Mouse (Mus musculus): ENCODE results near the gene Gins1. TPM values are rescaled to one million over a fixed set of nuclear protein-coding genes. Genes with fewer than 3 reads are reported as not detected.
"Not testable (repeated sequence)": the region's sequence is repeated elsewhere in the genome, so short reads cannot be mapped to it uniquely, and the experiment has no call there.

Gins1 gene
- polyA plus RNA-seq, 1 experiment from 2014 or later = 41.4 TPM

DNA sequence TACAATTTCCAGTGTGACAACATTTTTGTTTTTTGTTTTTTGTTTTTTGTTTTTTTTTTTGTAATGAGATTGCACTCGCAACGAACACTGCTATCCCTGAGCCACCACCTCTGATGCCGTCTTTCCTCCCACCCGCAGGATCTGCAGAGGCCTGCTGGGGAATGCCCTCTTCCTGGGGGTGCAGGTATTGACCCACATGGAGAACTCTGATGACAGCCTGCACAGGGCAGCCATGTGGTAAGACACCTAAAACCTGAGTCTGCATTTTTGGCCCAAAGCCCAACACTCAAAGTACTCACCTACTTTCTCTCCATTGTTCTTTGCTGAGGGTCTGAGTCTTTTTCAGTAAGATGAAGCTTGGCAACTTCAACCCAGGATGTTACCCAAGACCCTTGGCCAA lies 29.5 kb downstream of the Gins1 start:
- Histone ChIP-seq H3K9me3 (no peaks in the 10 kb centered on the region), H3K4me2 (no peak overlapping the region), H3K9ac (no peak overlapping the region), H3K36me3 (peaks cover 36% of the 10 kb centered on the region), H3K4me3 (no peak overlapping the region), H3K27me3 (no peaks in the 10 kb centered on the region), H3K27ac (no peak overlapping the region), H3K4me1 (no peaks in the 10 kb centered on the region)
- no peak for ATAC-seq (ENCODE audit: borderline replicate concordance, extremely low read depth, low FRiP score, low TSS enrichment)
- 89% methylated on average over 4 of the region's 4 CpGs for WGBS

DNA sequence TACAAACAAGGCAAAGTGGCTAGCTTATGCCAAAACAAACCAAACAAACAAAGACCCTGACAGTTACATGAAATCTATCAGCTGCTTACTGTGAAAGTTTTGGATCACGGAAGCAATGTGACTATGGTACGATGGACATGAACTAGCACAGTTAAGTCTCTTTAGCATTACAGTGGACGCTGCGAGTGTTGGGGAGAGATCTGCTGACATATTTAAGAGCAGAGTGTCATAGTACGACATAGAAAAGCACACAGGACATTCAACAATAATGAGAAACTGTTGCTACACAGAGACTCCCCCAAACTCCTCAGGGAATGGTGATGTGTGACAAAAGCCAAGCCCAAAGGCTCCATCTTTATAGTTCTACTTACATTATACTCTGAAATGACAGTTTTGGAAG lies 38.8 kb downstream of the Gins1 start:
- Histone ChIP-seq H3K4me2 (no peak overlapping the region), H3K36me3 (peaks cover 8% of the 10 kb centered on the region; the same call in 1 of the 2 replicates), H3K4me1 (no peaks in the 10 kb centered on the region), H3K9ac (no peak overlapping the region), H3K27ac (no peak overlapping the region), H3K4me3 (no peak overlapping the region), H3K27me3 (no peaks in the 10 kb centered on the region), H3K9me3 (no peaks in the 10 kb centered on the region)
- WGBS = 90% methylated on average over 5 of the region's 5 CpGs
- no peak for ATAC-seq (ENCODE audit: borderline replicate concordance, extremely low read depth, low FRiP score, low TSS enrichment)

DNA sequence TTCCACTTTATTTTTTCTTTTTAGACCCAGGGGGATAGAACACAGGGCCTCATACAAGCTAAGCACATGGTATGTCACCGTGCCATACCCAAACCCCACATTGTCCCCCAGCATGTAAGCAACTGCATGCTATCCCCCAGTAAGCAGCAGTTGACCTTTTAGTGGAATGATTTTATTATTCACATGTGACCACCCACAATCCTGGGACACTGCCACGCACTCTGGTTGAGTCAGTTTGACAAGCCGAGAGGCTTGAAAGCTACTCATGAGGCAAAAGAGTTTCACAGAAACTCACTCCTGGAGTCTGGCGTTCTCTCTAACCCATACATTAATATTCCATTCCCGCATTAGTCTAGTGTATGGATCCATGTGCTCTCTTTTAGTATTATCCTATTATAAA lies 42.1 kb downstream of the Gins1 start:
- ATAC-seq (ENCODE audit: borderline replicate concordance, extremely low read depth, low FRiP score, low TSS enrichment) = not testable (repeated sequence)
- WGBS = 91% methylated on average over 5 of the region's 5 CpGs
- H3K36me3 ChIP-seq = peaks cover 18% of the 10 kb centered on the region

DNA sequence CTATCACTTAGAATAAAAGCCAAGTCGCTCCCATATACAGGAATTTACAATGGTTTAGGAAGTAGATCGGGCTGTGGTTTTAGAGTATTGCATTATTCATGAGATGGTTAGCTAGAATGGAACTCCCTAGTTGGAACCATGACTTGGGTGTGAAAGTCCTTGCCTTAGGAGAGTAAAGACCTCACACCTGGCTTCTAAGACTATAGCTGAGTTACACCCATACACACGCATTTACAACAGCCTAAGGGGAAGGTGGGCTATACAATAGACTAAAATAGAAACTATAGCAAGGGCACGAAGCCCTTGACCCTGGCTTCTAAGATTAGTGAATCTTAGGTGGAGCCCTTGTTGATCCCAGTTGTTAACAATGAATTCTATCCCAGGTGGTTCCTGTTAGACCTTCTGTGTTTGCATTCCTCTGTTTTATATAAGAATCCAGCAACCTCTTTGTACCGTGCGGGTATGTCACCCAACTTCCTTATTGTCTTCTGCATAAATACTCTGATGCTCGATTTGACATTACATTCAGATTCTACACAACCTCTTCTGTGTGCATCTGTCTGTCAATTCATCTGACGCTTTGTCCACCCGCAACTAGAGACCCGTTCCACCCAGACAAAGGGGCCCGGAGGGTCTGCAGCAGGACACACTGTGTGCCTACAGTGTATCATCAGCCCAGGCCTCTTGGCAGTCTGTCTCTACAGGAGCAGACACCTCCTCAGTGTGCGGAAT lies 42.8 kb downstream of the Gins1 start:
- not testable (repeated sequence) for H3K4me1 ChIP-seq; H3K4me2 ChIP-seq; ATAC-seq (ENCODE audit: borderline replicate concordance, extremely low read depth, low FRiP score, low TSS enrichment); H3K4me3 ChIP-seq; H3K27me3 ChIP-seq; H3K9me3 ChIP-seq; H3K9ac ChIP-seq; H3K27ac ChIP-seq
- 87% methylated on average over 12 of the region's 12 CpGs for WGBS
- H3K36me3 ChIP-seq = peaks cover 21% of the 10 kb centered on the region

More for the DNA sequence above, 42.1 kb downstream of the Gins1 start:
- not testable (repeated sequence) for H3K27me3 ChIP-seq, H3K4me2 ChIP-seq, H3K4me3 ChIP-seq, H3K27ac ChIP-seq, H3K9me3 ChIP-seq, H3K4me1 ChIP-seq, H3K9ac ChIP-seq

DNA sequence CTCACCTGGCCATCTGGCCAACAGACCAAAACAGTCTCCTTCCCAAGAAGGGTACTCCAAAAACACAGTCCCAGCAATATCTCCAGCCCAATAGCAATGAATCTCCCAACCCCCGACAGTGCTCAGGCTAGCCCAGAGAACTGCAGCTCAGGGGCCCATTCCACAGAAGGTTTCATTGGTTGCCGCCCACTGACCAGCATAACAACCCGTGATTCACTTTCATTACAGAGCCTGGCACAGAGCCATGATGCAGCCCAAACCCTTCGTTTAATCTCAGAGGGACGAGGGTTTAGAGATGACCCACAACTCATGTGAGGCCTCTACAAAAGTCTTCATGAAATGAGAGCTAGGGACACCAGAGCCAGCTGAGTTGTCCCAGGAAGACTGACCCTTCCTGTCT lies 43.6 kb downstream of the Gins1 start:
- Histone ChIP-seq H3K9me3 (no peaks in the 10 kb centered on the region), H3K27me3 (no peaks in the 10 kb centered on the region), H3K36me3 (peaks cover 21% of the 10 kb centered on the region), H3K4me1 (no peaks in the 10 kb centered on the region), H3K4me2 (no peak overlapping the region), H3K9ac (no peak overlapping the region), H3K4me3 (no peak overlapping the region), H3K27ac (no peak overlapping the region)
- ATAC-seq (ENCODE audit: borderline replicate concordance, extremely low read depth, low FRiP score, low TSS enrichment) = no peak
- 65% methylated on average over 5 of the region's 5 CpGs for WGBS

DNA sequence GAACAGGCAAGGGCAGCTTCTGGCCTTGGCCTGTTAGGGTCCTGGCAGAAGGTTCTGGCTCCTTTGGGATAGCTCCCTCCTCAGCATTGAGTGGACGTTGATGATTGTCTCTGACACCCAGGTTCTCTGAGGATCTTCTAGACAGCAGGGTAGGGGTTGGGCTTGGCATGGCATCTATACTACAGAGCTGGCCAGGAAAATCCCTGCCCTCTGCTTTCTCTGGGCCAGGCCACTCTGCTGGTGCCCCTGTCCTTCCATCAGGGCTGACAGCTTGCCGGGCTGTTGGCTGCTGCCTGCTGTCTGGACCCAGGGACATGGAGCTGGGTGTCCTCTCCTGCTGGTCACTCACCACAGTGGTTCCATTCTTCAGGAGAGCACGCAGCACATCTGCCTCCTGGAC lies 44.5 kb downstream of the Gins1 start:
- Histone ChIP-seq H3K9ac (no peak overlapping the region), H3K27ac (no peak overlapping the region), H3K27me3 (no peaks in the 10 kb centered on the region), H3K4me2 (no peak overlapping the region), H3K9me3 (no peaks in the 10 kb centered on the region), H3K4me1 (no peaks in the 10 kb centered on the region), H3K4me3 (no peak overlapping the region), H3K36me3 (peaks cover 20% of the 10 kb centered on the region)
- WGBS = 81% methylated on average over 3 of the region's 3 CpGs
- no peak for ATAC-seq (ENCODE audit: borderline replicate concordance, extremely low read depth, low FRiP score, low TSS enrichment)

DNA sequence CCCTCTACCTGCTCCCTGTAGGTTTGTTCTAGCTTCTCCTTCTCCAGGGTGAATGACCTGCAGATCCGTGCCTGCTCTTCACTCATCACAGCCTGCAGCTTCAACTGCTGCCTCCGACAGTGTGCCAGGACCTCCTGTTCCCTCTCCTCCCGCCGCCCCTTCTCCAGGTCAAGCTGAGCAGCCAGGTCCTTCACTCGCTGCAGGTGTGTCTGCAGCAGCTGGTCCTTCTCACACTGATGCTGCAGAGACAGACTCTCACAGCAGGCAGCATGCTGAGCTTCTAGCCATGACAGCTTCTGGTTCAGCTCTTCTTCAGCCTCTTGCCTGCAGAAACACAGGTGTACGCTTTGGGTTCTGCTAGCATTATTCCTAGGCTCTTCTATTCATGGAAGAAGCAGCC lies 44.9 kb downstream of the Gins1 start:
- Histone ChIP-seq H3K4me1 (no peaks in the 10 kb centered on the region), H3K9ac (no peak overlapping the region), H3K27ac (no peak overlapping the region), H3K9me3 (no peaks in the 10 kb centered on the region), H3K4me2 (no peak overlapping the region), H3K36me3 (peaks cover 16% of the 10 kb centered on the region), H3K27me3 (no peaks in the 10 kb centered on the region), H3K4me3 (no peak overlapping the region)
- no peak for ATAC-seq (ENCODE audit: borderline replicate concordance, extremely low read depth, low FRiP score, low TSS enrichment)
- 85% methylated on average over 6 of the region's 6 CpGs for WGBS

DNA sequence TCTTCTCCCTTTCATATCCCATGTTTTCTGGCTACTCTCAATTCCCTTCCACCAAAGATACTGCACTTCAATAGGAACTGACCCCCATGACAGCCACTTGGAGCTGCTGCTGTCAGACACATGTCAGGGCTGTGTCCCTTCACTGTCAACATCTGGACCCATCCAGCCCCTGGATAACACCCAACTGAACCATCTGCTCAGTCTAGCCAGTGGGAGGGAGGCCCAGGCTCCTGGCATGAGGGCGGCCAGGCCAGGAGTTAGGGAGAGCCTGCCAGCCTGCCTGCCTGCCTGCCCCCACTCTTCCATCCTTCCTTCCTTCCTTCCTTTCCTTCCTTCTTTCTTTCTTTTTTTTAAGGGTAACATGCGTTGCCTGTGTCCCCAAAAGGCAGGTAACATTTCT lies 46.0 kb downstream of the Gins1 start:
- ATAC-seq (ENCODE audit: borderline replicate concordance, extremely low read depth, low FRiP score, low TSS enrichment) = no peak
- Histone ChIP-seq H3K36me3 (peaks cover 15% of the 10 kb centered on the region), H3K4me3 (no peak overlapping the region), H3K27me3 (no peaks in the 10 kb centered on the region), H3K9ac (no peak overlapping the region), H3K4me2 (no peak overlapping the region), H3K9me3 (no peaks in the 10 kb centered on the region), H3K27ac (no peak overlapping the region), H3K4me1 (no peaks in the 10 kb centered on the region)
- 86% methylated on average over 2 of the region's 2 CpGs for WGBS

DNA sequence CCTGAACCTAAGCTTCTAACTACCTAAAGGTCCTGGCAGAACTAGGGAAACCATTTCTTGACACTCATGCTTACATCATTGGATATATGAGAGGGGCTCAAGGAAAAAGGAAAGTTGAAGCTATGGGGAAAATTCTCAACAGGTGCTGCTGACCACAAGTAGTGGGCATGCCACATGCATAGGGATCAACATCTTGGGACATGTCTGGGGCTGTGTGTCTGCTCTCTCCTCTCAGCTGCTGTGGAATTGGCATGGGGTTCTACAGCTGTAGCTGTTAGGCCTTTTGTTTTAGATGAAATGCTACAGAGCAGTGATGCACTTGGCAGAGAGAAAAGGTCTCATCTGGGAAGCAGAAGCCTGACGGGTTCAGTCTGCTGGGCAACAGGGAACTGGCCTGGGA lies 50.7 kb downstream of the Gins1 start:
- H3K27me3 ChIP-seq = no peaks in the 10 kb centered on the region
- WGBS = 60% methylated on average over 1 of the region's 1 CpGs
- ATAC-seq (ENCODE audit: borderline replicate concordance, extremely low read depth, low FRiP score, low TSS enrichment) = no peak
- H3K36me3 ChIP-seq = peaks cover 11% of the 10 kb centered on the region
- no peaks in the 10 kb centered on the region for H3K4me1 ChIP-seq
- H3K9me3 ChIP-seq = no peaks in the 10 kb centered on the region
- H3K27ac ChIP-seq = no peak overlapping the region
- H3K9ac ChIP-seq = no peak overlapping the region
- H3K4me3 ChIP-seq = no peak overlapping the region
- no peak overlapping the region for H3K4me2 ChIP-seq

DNA sequence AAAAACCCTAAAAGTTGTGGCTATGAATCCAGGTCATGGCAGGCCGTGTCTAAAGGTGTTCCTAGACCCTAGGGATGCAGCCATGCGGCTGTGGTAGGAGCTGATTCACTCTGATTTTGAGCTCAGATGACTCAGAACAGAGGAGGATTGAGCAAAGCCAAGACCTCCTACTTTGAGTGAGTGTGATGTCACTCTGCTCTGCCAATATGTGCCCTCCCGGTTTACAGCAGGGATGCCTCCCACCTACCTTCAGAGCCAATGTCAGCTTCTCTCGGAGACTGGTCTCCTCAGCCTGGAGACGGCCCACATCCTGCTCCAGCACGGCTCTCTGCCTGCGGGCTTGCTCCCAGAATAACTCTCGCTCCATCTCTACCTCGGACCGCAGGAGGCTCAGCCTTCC lies 54.3 kb downstream of the Gins1 start:
- no peaks in the 10 kb centered on the region for H3K4me1 ChIP-seq
- H3K27ac ChIP-seq = no peak overlapping the region
- no peak overlapping the region for H3K4me2 ChIP-seq
- H3K4me3 ChIP-seq = no peak overlapping the region
- peaks cover 6% of the 10 kb centered on the region for H3K36me3 ChIP-seq
- 81% methylated on average over 10 of the region's 10 CpGs for WGBS
- no peaks in the 10 kb centered on the region for H3K9me3 ChIP-seq
- H3K27me3 ChIP-seq = no peaks in the 10 kb centered on the region
- ATAC-seq (ENCODE audit: borderline replicate concordance, extremely low read depth, low FRiP score, low TSS enrichment) = no peak
- H3K9ac ChIP-seq = no peak overlapping the region

DNA sequence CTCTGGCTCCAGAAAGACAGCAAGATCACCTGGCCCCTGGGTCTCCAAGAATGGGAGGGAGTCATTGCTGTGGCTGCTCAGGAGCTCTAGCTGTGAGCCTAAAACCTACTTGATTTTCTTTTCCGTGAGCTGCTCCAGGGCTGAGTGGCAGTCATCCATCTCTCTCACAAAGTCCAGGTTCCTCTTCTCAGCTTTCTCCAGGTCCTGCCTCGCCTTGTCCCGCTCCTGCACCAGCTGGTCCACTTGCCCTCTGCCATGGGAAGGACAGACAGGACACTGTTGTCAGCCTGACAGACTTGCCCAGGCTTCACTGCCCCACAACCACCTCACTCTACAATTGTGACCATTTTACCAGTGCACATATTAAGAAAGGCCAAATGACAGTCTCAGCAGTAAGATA lies 58.0 kb downstream of the Gins1 start:
- 0 out of 2 replicates have a peak, but pooled peaks cover 3% of the 10 kb centered on the region for H3K36me3 ChIP-seq
- H3K9ac ChIP-seq = no peak overlapping the region
- no peak overlapping the region for H3K4me2 ChIP-seq
- WGBS = 88% methylated on average over 3 of the region's 3 CpGs
- H3K27ac ChIP-seq = no peak overlapping the region
- H3K9me3 ChIP-seq = no peaks in the 10 kb centered on the region
- no peak for ATAC-seq (ENCODE audit: borderline replicate concordance, extremely low read depth, low FRiP score, low TSS enrichment)
- H3K27me3 ChIP-seq = no peaks in the 10 kb centered on the region
- H3K4me3 ChIP-seq = no peak overlapping the region
- H3K4me1 ChIP-seq = no peaks in the 10 kb centered on the region

DNA sequence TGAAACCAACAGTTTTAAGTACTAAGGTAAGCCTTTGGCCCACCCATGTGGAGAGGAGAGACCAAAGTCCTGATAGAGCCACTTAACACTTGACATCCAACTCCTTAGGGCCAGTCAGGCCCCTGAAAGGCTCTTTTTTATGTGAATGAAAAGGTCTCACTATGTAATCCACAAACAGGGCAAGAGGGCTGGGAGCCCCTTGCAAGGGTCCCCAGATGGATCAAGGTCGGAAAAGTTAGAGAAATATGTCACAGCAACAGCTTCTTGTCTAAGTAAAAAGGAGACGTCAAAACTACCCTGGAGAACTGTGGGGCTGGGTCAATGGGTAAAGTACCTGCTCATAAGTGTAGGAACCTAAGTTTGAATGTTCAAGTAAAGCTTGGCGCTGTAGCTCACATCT lies 59.4 kb downstream of the Gins1 start:
- Histone ChIP-seq H3K4me3 (no peak overlapping the region), H3K9ac (no peak overlapping the region), H3K9me3 (no peaks in the 10 kb centered on the region), H3K4me2 (no peak overlapping the region), H3K27ac (no peak overlapping the region), H3K27me3 (no peaks in the 10 kb centered on the region), H3K36me3 (0 out of 2 replicates have a peak, but pooled peaks cover 3% of the 10 kb centered on the region), H3K4me1 (no peaks in the 10 kb centered on the region)
- WGBS = 77% methylated on average over 3 of the region's 3 CpGs
- ATAC-seq (ENCODE audit: borderline replicate concordance, extremely low read depth, low FRiP score, low TSS enrichment) = no peak

DNA sequence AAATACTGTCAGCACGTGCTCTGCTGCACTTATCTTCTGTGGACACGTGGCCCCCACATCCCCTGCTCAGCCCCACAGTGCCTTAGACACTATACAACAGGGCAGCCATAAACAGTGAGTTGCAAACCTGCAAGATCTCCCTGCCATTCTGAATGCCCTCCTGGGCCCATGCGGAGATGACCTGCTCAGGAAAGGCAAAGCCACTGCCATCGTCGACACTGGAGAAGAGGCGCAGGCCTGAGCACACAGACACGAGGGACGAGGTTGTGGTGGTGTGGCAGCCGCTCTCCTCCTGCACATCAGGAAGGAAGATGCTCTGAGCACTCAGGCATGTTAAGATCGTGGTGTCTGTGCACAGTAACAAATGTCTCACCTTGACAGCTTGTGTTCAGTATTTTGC lies 60.8 kb downstream of the Gins1 start:
- H3K4me3 ChIP-seq = no peak overlapping the region
- no peak overlapping the region for H3K9ac ChIP-seq
- no peak overlapping the region for H3K27ac ChIP-seq
- 90% methylated on average over 10 of the region's 10 CpGs for WGBS
- no peaks in the 10 kb centered on the region for H3K9me3 ChIP-seq
- H3K4me2 ChIP-seq = no peak overlapping the region
- no peaks in the 10 kb centered on the region for H3K27me3 ChIP-seq
- no peaks in the 10 kb centered on the region for H3K4me1 ChIP-seq
- H3K36me3 ChIP-seq = 0 out of 2 replicates have a peak, but pooled peaks cover 3% of the 10 kb centered on the region
- no peak for ATAC-seq (ENCODE audit: borderline replicate concordance, extremely low read depth, low FRiP score, low TSS enrichment)

Data from lung, embryonic 15.5 days (tissue).